Mouse (Mus musculus): Measurements from ENCODE around the gene Tbc1d1. TPM values are rescaled to one million over a fixed set of nuclear protein-coding genes. Genes with fewer than 3 reads are reported as not detected.

Tbc1d1 gene
- polyA plus RNA-seq, 1 experiment from 2014 or later = 23.0 TPM

GRCm38 (mm10) chr5:64188083-64188648 is 32.1 kb downstream of the Tbc1d1 start:
- no peaks in the 10 kb centered on the region for H3K36me3 ChIP-seq
- H3K4me1 ChIP-seq (replicated peaks) = no peaks in the 10 kb centered on the region
- no peak overlapping the region for H3K4me2 ChIP-seq
- H3K4me3 ChIP-seq = no peak overlapping the region
- no peak overlapping the region for H3K27ac ChIP-seq
- H3K9ac ChIP-seq = no peak overlapping the region
- no peak for ATAC-seq (replicated peaks; ENCODE audit: insufficient number of reproducible peaks, insufficient read depth, low FRiP score, low read depth)
- 43% methylated on average over 3 of the region's 3 CpGs for WGBS
- H3K27me3 ChIP-seq = no peaks in the 10 kb centered on the region
- H3K9me3 ChIP-seq (replicated peaks) = no peaks in the 10 kb centered on the region

- no peaks in the 10 kb centered on the region for H3K4me1 ChIP-seq (replicated peaks)
- WGBS = 92% methylated on average over 5 of the region's 5 CpGs
- no peak overlapping the region for H3K4me3 ChIP-seq
- H3K9me3 ChIP-seq (replicated peaks) = no peaks in the 10 kb centered on the region
- no peaks in the 10 kb centered on the region for H3K27me3 ChIP-seq
- no peaks in the 10 kb centered on the region for H3K36me3 ChIP-seq
- no peak overlapping the region for H3K27ac ChIP-seq
- no peak overlapping the region for H3K9ac ChIP-seq
- H3K4me2 ChIP-seq = no peak overlapping the region
- ATAC-seq (replicated peaks; ENCODE audit: insufficient number of reproducible peaks, insufficient read depth, low FRiP score, low read depth) = no peak
Measured at GRCm38 (mm10) chr5:64190892-64191291, 34.8 kb downstream of the Tbc1d1 start.

DNA sequence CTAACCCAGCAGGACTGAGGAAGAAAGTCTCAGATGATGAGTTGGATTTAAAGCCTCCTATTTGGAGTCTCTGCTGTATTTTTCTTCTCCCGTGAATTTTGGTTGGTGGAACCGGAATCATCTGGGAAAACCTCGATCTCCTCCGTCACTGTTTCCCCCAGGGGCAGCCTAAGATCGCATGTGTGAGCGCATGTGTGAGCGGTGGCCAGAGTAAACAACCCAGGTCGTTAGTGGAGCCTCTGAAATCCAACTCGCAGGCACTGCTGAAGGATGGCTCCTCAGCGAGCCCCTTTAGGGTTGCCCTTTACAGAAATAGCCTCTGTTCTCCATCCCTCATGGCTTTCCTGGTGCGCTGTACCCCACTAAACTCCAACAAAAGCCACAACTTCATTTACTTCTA is 37.2 kb downstream of the Tbc1d1 start:
- H3K9ac ChIP-seq = no peak overlapping the region
- H3K27me3 ChIP-seq = no peaks in the 10 kb centered on the region
- peaks cover 7% of the 10 kb centered on the region; the same call in 1 of the 2 replicates for H3K4me1 ChIP-seq (replicated peaks)
- no peak overlapping the region for H3K4me3 ChIP-seq
- no peaks in the 10 kb centered on the region for H3K9me3 ChIP-seq (replicated peaks)
- 49% methylated on average over 11 of the region's 11 CpGs for WGBS
- no peak overlapping the region for H3K27ac ChIP-seq
- ATAC-seq (replicated peaks; ENCODE audit: insufficient number of reproducible peaks, insufficient read depth, low FRiP score, low read depth) = no peak
- H3K4me2 ChIP-seq = peak overlapping the region; percentile 33; the same call in 1 of the 2 replicates
- H3K36me3 ChIP-seq = no peaks in the 10 kb centered on the region

- Histone ChIP-seq H3K27ac (peak overlapping the region; percentile 5; the same call in 1 of the 2 replicates), H3K4me3 (no peak overlapping the region), H3K36me3 (no peaks in the 10 kb centered on the region), H3K9ac (no peak overlapping the region), H3K4me1 (replicated peaks) (peaks cover 7% of the 10 kb centered on the region; the same call in 1 of the 2 replicates), H3K4me2 (no peak overlapping the region), H3K9me3 (replicated peaks) (no peaks in the 10 kb centered on the region), H3K27me3 (no peaks in the 10 kb centered on the region)
- no peak for ATAC-seq (replicated peaks; ENCODE audit: insufficient number of reproducible peaks, insufficient read depth, low FRiP score, low read depth)
- 86% methylated on average over 1 of the region's 1 CpGs for WGBS
Measured at GRCm38 (mm10) chr5:64196250-64196865, 40.3 kb downstream of the Tbc1d1 start.

DNA sequence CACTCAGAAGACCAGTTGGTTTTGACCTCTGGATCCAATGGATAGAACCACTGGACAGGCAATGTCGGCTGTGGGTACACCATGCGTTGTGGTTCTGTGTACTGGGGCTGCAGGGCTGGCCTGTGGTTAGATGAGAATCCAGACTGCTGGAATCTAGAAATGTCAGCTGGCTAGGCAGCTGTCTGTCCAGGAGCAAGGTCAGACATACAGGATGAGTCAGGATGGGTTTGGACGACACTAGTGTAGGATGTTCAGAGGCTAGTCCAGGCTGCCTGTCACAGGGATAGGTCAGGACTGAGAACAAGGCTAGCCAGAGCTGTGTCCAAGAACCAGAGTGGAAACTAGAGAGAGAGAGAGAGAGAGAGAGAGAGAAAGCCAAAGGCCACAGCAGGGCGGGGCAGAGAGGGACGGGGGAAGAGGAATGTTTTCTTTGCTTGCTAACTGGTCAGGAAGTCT is 40.8 kb downstream of the Tbc1d1 start:
- WGBS = 66% methylated on average over 5 of the region's 5 CpGs
- H3K27me3 ChIP-seq = no peaks in the 10 kb centered on the region
- H3K27ac ChIP-seq = peak overlapping the region; percentile 5; the same call in 1 of the 2 replicates
- peaks cover 7% of the 10 kb centered on the region; the same call in 1 of the 2 replicates for H3K4me1 ChIP-seq (replicated peaks)
- no peak overlapping the region for H3K9ac ChIP-seq
- H3K36me3 ChIP-seq = no peaks in the 10 kb centered on the region
- H3K9me3 ChIP-seq (replicated peaks) = no peaks in the 10 kb centered on the region
- no peak overlapping the region for H3K4me2 ChIP-seq
- peak; percentile 53 for ATAC-seq (replicated peaks; ENCODE audit: insufficient number of reproducible peaks, insufficient read depth, low FRiP score, low read depth)
- H3K4me3 ChIP-seq = no peak overlapping the region

- Histone ChIP-seq H3K4me3 (no peak overlapping the region), H3K27me3 (no peaks in the 10 kb centered on the region), H3K4me1 (replicated peaks) (peaks cover 7% of the 10 kb centered on the region; the same call in 1 of the 2 replicates), H3K9me3 (replicated peaks) (no peaks in the 10 kb centered on the region), H3K36me3 (no peaks in the 10 kb centered on the region), H3K27ac (no peak overlapping the region), H3K4me2 (no peak overlapping the region), H3K9ac (no peak overlapping the region)
- ATAC-seq (replicated peaks; ENCODE audit: insufficient number of reproducible peaks, insufficient read depth, low FRiP score, low read depth) = no peak
- 84% methylated on average over 7 of the region's 7 CpGs for WGBS
Measured at GRCm38 (mm10) chr5:64198624-64199023, 42.5 kb downstream of the Tbc1d1 start.

DNA sequence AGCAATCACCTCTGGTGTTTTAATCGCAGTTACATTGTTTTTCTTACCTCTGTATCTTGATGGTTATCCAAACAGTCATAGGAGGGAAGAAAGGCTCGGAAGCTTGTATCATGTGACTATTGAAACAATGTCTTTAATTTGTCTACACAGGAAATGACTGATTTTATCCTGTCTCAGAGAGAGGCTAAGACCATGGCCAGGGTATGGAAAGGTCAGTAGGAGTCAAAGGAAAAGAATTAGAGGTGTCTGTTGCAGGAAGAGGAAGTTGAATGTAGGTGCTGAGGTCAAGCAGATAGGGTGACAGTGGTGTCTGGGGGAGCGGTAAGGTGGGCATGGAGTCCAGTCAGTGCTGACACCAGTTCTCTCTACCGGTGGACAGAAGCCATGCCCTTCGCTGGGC is 45.0 kb downstream of the Tbc1d1 start:
- WGBS = 50% methylated on average over 5 of the region's 5 CpGs
- Histone ChIP-seq H3K36me3 (no peaks in the 10 kb centered on the region), H3K27ac (no peak overlapping the region), H3K9me3 (replicated peaks) (no peaks in the 10 kb centered on the region), H3K4me3 (no peak overlapping the region), H3K9ac (no peak overlapping the region), H3K4me1 (replicated peaks) (peaks cover 7% of the 10 kb centered on the region; the same call in 1 of the 2 replicates), H3K4me2 (no peak overlapping the region), H3K27me3 (no peaks in the 10 kb centered on the region)
- ATAC-seq (replicated peaks; ENCODE audit: insufficient number of reproducible peaks, insufficient read depth, low FRiP score, low read depth) = no peak

DNA sequence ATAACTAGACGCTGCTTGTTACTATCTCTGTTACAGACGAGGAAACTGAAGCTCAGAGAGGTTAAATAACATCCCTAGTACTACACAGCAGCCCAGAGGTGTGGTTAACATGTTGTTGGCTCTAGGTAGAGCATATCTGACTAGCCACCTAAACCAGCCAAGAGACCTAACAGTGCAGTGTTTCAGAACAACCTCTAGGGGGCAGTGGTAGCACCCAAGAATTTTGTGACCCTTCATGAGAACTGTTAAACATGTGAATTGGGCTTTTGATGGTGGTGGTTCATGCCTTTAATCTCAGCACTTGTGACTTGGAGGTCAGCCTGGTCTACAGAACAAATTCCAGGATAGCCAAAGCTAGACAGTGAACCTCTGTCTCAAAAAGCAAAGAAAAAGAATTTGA is 46.2 kb downstream of the Tbc1d1 start:
- H3K4me3 ChIP-seq = no peak overlapping the region
- ATAC-seq (replicated peaks; ENCODE audit: insufficient number of reproducible peaks, insufficient read depth, low FRiP score, low read depth) = no peak
- H3K4me2 ChIP-seq = no peak overlapping the region
- H3K27me3 ChIP-seq = no peaks in the 10 kb centered on the region
- H3K4me1 ChIP-seq (replicated peaks) = no peaks in the 10 kb centered on the region
- no peak overlapping the region for H3K9ac ChIP-seq
- 28% methylated on average over 2 of the region's 2 CpGs for WGBS
- no peaks in the 10 kb centered on the region for H3K36me3 ChIP-seq
- H3K27ac ChIP-seq = no peak overlapping the region
- no peaks in the 10 kb centered on the region for H3K9me3 ChIP-seq (replicated peaks)

- H3K9ac ChIP-seq = no peak overlapping the region
- H3K4me1 ChIP-seq (replicated peaks) = peaks cover 3% of the 10 kb centered on the region; the same call in 1 of the 2 replicates
- ATAC-seq (replicated peaks; ENCODE audit: insufficient number of reproducible peaks, insufficient read depth, low FRiP score, low read depth) = no peak
- no peak overlapping the region for H3K27ac ChIP-seq
- 75% methylated on average over 3 of the region's 3 CpGs for WGBS
- H3K36me3 ChIP-seq = no peaks in the 10 kb centered on the region
- no peak overlapping the region for H3K4me2 ChIP-seq
- no peaks in the 10 kb centered on the region for H3K9me3 ChIP-seq (replicated peaks)
- no peak overlapping the region for H3K4me3 ChIP-seq
- no peaks in the 10 kb centered on the region for H3K27me3 ChIP-seq
Measured at GRCm38 (mm10) chr5:64205610-64206009, 49.5 kb downstream of the Tbc1d1 start.

DNA sequence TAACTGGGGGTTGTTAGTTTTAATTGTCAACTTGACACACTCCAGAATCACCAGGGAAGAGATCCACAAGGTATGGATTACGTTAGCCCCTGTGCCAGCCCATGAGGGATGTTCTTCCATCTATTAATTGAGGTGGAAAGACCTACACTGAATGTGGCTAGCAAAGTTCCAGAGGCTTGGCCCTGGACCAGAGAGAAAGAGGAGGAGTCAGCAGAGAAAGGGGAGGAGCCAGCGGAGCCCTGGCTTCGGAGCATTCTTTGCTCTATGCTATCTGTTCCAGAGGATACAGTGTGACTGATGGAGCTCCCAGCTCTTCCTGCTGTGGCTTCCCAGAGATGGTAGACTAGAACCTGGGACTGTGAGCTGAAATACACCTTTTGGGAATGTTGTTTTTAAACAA is 50.3 kb downstream of the Tbc1d1 start:
- Histone ChIP-seq H3K27ac (no peak overlapping the region), H3K36me3 (no peaks in the 10 kb centered on the region), H3K27me3 (no peaks in the 10 kb centered on the region), H3K9ac (no peak overlapping the region), H3K9me3 (replicated peaks) (no peaks in the 10 kb centered on the region), H3K4me2 (no peak overlapping the region), H3K4me1 (replicated peaks) (peaks cover 3% of the 10 kb centered on the region; the same call in 1 of the 2 replicates), H3K4me3 (no peak overlapping the region)
- ATAC-seq (replicated peaks; ENCODE audit: insufficient number of reproducible peaks, insufficient read depth, low FRiP score, low read depth) = no peak
- 64% methylated on average over 3 of the region's 3 CpGs for WGBS

DNA sequence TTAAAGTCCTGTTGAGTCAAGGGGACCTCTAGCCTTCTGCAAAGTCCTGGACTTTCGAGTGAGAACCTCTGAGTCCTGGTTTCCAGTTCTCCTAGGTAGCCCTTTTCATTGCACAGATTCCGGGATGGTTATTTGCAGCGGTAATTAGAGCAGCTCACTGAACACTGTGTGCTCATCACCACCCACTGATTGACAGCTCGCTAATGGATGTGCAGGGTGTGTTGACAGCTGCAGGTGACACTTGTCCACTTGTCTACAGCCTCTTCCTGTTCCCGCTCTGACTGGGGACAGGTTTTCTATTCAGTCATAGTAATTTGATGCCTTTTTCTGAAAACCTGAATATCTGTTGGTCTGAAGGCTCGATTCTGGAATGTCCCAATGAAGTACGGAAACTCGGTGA is 50.8 kb downstream of the Tbc1d1 start:
- Histone ChIP-seq H3K27ac (no peak overlapping the region), H3K36me3 (no peaks in the 10 kb centered on the region), H3K9ac (no peak overlapping the region), H3K27me3 (no peaks in the 10 kb centered on the region), H3K9me3 (replicated peaks) (no peaks in the 10 kb centered on the region), H3K4me1 (replicated peaks) (peaks cover 3% of the 10 kb centered on the region; the same call in 1 of the 2 replicates), H3K4me3 (no peak overlapping the region), H3K4me2 (no peak overlapping the region)
- WGBS = 53% methylated on average over 8 of the region's 8 CpGs
- ATAC-seq (replicated peaks; ENCODE audit: insufficient number of reproducible peaks, insufficient read depth, low FRiP score, low read depth) = no peak

DNA sequence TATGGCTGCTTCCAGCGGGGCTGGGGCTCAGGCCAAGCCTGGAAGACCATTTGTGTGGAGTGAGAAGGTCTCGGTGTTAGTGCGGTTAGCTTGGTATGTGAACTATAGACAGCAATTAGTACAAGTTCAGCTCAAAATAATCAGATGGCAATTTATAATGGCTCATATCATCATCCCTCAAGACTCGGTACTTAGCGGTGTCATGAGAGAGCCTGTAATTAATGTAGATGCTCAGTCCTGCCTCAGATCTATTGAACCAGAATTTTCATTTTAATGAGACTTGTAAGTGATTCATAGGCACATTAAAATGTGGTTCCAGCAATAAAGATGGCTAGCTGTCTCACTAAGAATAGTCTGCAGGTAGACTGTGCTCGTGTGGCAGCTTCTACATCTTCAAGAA is 51.7 kb downstream of the Tbc1d1 start:
- H3K9me3 ChIP-seq (replicated peaks) = no peaks in the 10 kb centered on the region
- WGBS = 91% methylated on average over 6 of the region's 6 CpGs
- no peaks in the 10 kb centered on the region for H3K27me3 ChIP-seq
- no peak overlapping the region for H3K4me2 ChIP-seq
- no peak overlapping the region for H3K27ac ChIP-seq
- ATAC-seq (replicated peaks; ENCODE audit: insufficient number of reproducible peaks, insufficient read depth, low FRiP score, low read depth) = no peak
- H3K4me3 ChIP-seq = no peak overlapping the region
- H3K4me1 ChIP-seq (replicated peaks) = peaks cover 5% of the 10 kb centered on the region; the same call in 1 of the 2 replicates
- no peak overlapping the region for H3K9ac ChIP-seq
- no peaks in the 10 kb centered on the region for H3K36me3 ChIP-seq
